Mouse (Mus musculus): ENCODE measurements around the gene Krt15. TPM values are rescaled to one million over a fixed set of nuclear protein-coding genes. Genes with fewer than 3 reads are reported as not detected.

The Krt15 gene
- total RNA-seq, 2 experiments from 2014 or later: not detected

- DNase-seq: no peak
These were observed 2.0 kb upstream of the Krt15 start for GRCm38 (mm10) chr11:100137693-100138092.

GRCm38 (mm10) chr11:100136559-100136958 lies 831 bp upstream of the Krt15 start:
- intact Hi-C loops (cut with DNase I): loop anchor here (5.0 kb wide), 1 partner anchor 244 kb away; no protein-coding TSS in a partner anchor
- no peak for DNase-seq

More at GRCm38 (mm10) chr11:100137693-100138092, 2.0 kb upstream of the Krt15 start:
- intact Hi-C loops (cut with DNase I): loop anchor here (5.0 kb wide), 1 partner anchor 245 kb away; no protein-coding TSS in a partner anchor

GRCm38 (mm10) chr11:100124901-100125300 lies 10.8 kb downstream of the Krt15 start:
- intact Hi-C loops (cut with DNase I): no loop called here
- no peak for DNase-seq

- DNase-seq: no peak
- intact Hi-C loops (cut with DNase I): no loop called here
These were observed 14.3 kb downstream of the Krt15 start, which contains the start of gene Krt13 for GRCm38 (mm10) chr11:100121466-100121865. TSS of gene Krt13 (minus strand) at chr11:100121566.

GRCm38 (mm10) chr11:100120331-100120730 lies 15.4 kb downstream of the Krt15 start:
- intact Hi-C loops (cut with DNase I): no loop called here
- no peak for DNase-seq

- intact Hi-C loops (cut with DNase I): no loop called here
- no peak for DNase-seq
These were observed 22.0 kb downstream of the Krt15 start for GRCm38 (mm10) chr11:100113742-100114029.

- intact Hi-C loops (cut with DNase I): no loop called here
These were observed 22.6 kb downstream of the Krt15 start for GRCm38 (mm10) chr11:100112935-100113741.

GRCm38 (mm10) chr11:100105576-100106122 lies 30.1 kb downstream of the Krt15 start, which contains the start of gene Krt36:
TSS of gene Krt36 (minus strand) at chr11:100105626.
- DNase-seq: no peak
- intact Hi-C loops (cut with DNase I): no loop called here

More at GRCm38 (mm10) chr11:100112935-100113741, 22.6 kb downstream of the Krt15 start:
- DNase-seq: no peak

GRCm38 (mm10) chr11:100102693-100103429 lies 32.9 kb downstream of the Krt15 start:
- no peak for DNase-seq
- intact Hi-C loops (cut with DNase I): no loop called here

- intact Hi-C loops (cut with DNase I): no loop called here
- no peak for DNase-seq
These were observed 35.3 kb downstream of the Krt15 start for GRCm38 (mm10) chr11:100100391-100100790.

GRCm38 (mm10) chr11:100097819-100098218 lies 37.9 kb downstream of the Krt15 start:
- no peak for DNase-seq
- intact Hi-C loops (cut with DNase I): no loop called here

GRCm38 (mm10) chr11:100096141-100096540 lies 39.6 kb downstream of the Krt15 start, which contains the start of gene Krt35:
TSS of gene Krt35 (minus strand) at chr11:100096241.
- DNase-seq: no peak
- intact Hi-C loops (cut with DNase I): no loop called here

- DNase-seq: no peak
- intact Hi-C loops (cut with DNase I): no loop called here
These were observed 47.2 kb downstream of the Krt15 start for GRCm38 (mm10) chr11:100088378-100089025.

- DNase-seq: no peak
- intact Hi-C loops (cut with DNase I): no loop called here
These were observed 47.9 kb downstream of the Krt15 start, which contains the start of gene Krt32 for GRCm38 (mm10) chr11:100087861-100088260. TSS of gene Krt32 (minus strand) at chr11:100088226.

Other genes starting within 250 kb of the Krt15 start
- not detected for gene Krtap31-1, start 228.0 kb downstream of the Krt15 start, total RNA-seq (2021)
- gene Gm11565, start 221.2 kb downstream of the Krt15 start, total RNA-seq (2021): not detected
- not detected for gene Krtap31-2, start 199.6 kb downstream of the Krt15 start, total RNA-seq (2021)
- gene Krtap9-5, start 187.5 kb downstream of the Krt15 start, total RNA-seq (2021): not detected
- gene Krtap29-1, start 156.9 kb downstream of the Krt15 start, total RNA-seq (2021): not detected
- not detected for gene Krtap16-1, start 149.3 kb downstream of the Krt15 start, total RNA-seq (2021)
- gene Krtap17-1, start 141.9 kb downstream of the Krt15 start, total RNA-seq (2021): not detected
- not detected for gene Krt33a, start 119.7 kb downstream of the Krt15 start, total RNA-seq (2021)
- not detected for gene Krt33b, start 106.1 kb downstream of the Krt15 start, total RNA-seq (2021)
- not detected for gene Krt34, start 94.4 kb downstream of the Krt15 start, total RNA-seq (2021)
- gene Krt31, start 85.4 kb downstream of the Krt15 start, total RNA-seq (2021): not detected
- not detected for gene Krt32, start 47.7 kb downstream of the Krt15 start, total RNA-seq (2021)
- gene Krt35, start 39.7 kb downstream of the Krt15 start, total RNA-seq (2021): not detected
- not detected for gene Krt36, start 30.3 kb downstream of the Krt15 start, total RNA-seq (2021)
- not detected for gene Krt13, start 14.4 kb downstream of the Krt15 start, total RNA-seq (2021)
- under 1 TPM; 0.41 to 0.57 TPM for gene Krt19, start 12.7 kb upstream of the Krt15 start, total RNA-seq (2021)
- not detected for gene Krt9, start 57.3 kb upstream of the Krt15 start, total RNA-seq (2021)
- gene Krt14, start 71.6 kb upstream of the Krt15 start, total RNA-seq (2021): not detected
- not detected for gene Krt16, start 113.0 kb upstream of the Krt15 start, total RNA-seq (2021)
- gene Krt17, start 125.1 kb upstream of the Krt15 start, total RNA-seq (2021): under 1 TPM in 1 of 2 experiments, not detected in 1; 0.82 TPM
- gene Krt42, start 133.9 kb upstream of the Krt15 start, total RNA-seq (2021): not detected
- 1,000 to 10,000 TPM in 1 of 2 experiments, 100 to 1,000 TPM in 1; 947 to 1,138 TPM for gene Eif1, start 184.0 kb upstream of the Krt15 start, total RNA-seq (2021)
- gene Gast, start 198.5 kb upstream of the Krt15 start, total RNA-seq (2021): not detected
- under 1 TPM in 1 of 2 experiments, not detected in 1; 0.23 TPM for gene Hap1, start 220.2 kb upstream of the Krt15 start, total RNA-seq (2021)